Mouse (Mus musculus) ZHBTc4 (cell line): ENCODE measurements around the gene Gm42688.
A peak's percentile ranks its signal among the peaks of the same experiment; 100 is the strongest.

Experiments used
- DNase-seq: peaks from one replicate; pipeline ENCODE4 v3.0.0-alpha.2; 2011; ENCODE audit warnings: low read depth, low spot score

The Gm42688 gene

DNA sequence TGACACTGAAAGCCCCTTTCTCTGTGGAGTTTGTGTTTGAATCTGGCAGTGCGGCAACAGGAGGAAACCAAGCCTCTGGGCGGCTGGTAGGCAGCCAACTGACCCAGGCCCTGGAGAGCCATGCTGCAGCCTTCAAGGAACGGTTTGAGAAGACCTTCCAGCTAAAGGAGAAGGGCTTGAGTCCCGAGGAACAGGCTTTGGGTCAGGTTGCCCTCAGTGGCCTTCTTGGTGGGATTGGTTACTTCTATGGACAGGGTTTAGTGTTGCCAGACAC is 15.7 kb downstream of the Gm42688 start:
- no peak for DNase-seq

GRCm38 (mm10) chr6:83117616-83118015 is 16.2 kb downstream of the Gm42688 start:
- DNase-seq, result no peak

GRCm38 (mm10) chr6:83118369-83118768 is 17.0 kb downstream of the Gm42688 start:
- DNase-seq, result no peak

DNA sequence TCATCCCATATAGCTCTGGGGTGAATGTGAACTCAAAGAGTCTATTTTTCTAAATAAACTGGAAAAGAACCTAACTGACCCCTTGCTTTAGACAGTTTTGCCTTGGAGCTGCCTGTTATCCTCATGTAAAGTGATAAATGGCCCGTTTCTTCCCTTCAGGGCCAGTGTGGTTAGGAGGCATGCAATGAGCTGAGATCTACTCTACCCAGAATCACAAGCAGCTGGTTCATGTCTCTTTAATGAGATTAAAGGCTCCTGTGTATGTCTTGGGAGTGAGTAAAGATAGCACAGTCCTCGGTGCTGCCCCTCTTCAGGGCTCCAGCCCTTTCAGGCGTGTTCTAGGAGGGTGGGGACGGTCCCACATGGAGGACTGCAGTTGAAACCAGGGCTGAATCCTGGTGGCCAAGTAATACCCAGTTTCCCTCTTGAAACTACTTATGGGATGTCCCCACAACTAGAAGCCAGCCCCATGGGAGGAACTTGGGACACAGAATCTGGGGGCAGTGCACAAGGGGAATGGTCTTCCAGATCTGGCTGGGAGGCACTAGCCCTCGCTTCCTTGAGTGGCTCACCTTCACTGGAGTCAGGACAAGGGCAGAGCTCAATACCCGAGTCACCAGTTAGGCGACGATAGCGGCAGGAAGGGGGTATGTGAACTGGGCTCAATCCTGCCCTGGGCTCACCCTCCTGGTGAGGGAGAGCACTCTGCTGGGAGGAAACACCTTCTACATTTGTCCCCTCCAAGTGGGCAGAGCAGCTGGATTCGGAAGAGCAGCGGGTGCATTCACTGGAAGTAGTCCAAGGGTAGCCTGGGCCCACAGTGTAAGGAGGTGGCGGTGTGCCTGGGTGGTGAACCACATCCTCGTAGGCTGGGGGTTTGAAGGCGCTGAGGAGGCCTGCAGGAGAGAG is 17.7 kb downstream of the Gm42688 start:
- no peak for DNase-seq

GRCm38 (mm10) chr6:83119734-83120051 is 18.3 kb downstream of the Gm42688 start:
- DNase-seq, result no peak

- peak; percentile 100 for DNase-seq
Observed at GRCm38 (mm10) chr6:83120930-83121862, 19.8 kb downstream of the Gm42688 start, which contains the start of gene Wbp1. Wbp1 (minus strand) TSS chr6:83121559.

GRCm38 (mm10) chr6:83121863-83122710 is 20.7 kb downstream of the Gm42688 start:
- peak; percentile 50 for DNase-seq

DNA sequence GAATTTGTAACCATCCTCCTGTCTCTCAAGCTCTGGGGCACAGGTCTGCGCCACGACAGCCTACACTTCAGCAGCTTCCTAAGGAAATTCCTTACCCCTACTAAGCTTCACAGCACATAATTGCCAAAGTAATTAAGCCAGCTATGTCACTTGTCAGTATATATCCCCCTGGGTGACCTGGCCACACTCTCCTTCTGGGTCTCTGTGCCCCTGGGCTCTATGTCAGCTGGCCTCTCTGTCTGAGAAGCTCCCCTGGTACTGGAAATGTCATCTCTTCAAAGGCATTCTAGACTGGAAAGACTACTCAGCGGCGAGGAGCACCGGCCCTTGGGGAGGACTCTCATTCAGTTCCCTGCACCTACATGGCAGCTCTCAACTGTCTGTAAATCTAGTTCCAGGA is 21.5 kb downstream of the Gm42688 start:
- no peak for DNase-seq

- peak; percentile 96 for DNase-seq
Observed at GRCm38 (mm10) chr6:83124851-83125312, 23.5 kb downstream of the Gm42688 start.

GRCm38 (mm10) chr6:83125331-83125730 is 23.9 kb downstream of the Gm42688 start, which contains the start of gene Ino80b:
Ino80b (minus strand) TSS chr6:83125431.
- DNase-seq, result no peak

DNA sequence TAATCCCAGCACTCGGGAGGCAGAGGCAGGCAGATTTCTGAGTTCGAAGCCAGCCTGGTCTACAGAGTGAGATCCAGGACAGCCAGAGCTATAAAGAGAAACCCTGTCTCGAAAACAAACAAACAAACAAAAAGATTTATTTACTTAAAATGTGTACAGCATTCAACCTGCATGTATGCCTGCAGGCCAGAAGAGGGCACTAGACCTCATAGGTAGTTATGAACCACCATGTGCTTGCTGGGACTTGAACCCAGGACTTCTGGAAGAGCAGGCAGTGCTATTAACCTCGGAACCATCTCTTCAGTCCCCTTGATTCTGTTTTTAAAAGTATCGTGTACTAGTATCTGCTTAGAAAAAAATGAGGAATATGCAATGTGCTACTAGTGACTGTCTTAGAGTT is 26.0 kb downstream of the Gm42688 start:
- DNase-seq, result peak; percentile 55

DNA sequence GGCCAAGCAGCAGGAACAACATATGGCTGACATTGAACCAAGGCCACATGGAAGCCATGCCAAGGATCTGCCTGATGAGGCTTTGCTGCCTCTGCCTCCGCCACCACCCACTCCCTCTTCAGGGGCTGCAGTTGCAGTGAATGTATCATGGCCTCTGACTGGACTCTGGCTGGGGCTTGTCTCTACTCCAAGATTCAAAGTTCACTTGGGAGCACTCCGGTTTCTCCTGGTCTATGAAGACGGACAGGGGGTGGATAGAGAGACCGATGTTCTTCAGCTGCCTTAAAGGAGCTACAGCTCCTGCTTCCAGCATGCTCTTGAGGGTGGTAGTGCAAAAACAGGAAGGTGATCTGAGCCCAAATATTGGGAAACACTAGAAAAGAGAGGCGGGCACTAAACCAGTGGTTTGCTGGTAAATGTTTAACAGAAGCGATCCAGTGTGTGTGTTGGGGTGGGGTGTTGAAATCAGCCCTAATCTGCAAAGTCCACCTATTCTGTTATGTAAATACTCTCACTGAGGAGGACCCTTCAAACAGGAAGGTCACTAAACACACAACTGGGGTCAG is 30.1 kb downstream of the Gm42688 start:
- DNase-seq, result no peak

GRCm38 (mm10) chr6:83132176-83132919 is 30.9 kb downstream of the Gm42688 start:
- no peak for DNase-seq

DNA sequence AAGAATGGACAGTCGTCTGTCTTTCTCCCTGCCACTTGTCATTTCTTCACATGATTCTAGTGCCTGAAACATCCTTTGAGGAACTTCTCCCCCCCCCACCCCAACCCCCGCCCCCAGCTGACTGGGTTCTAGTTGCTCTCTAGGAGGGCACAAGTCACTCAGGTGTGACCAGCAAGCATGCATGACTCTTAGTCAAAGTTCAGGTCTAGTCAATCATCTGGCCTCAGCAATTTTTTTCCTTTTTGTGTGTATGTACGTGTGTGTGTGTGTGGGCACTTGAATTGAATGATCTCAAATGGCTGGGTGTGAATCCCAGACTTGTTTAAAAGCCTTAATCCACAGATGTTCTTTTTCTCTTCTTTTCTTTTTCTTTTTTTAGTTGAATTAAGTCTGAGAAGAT is 32.8 kb downstream of the Gm42688 start:
- no peak for DNase-seq

GRCm38 (mm10) chr6:83134951-83135513 is 33.6 kb downstream of the Gm42688 start, which contains the start of gene Rtkn:
Rtkn (plus strand) TSS chr6:83135463.
- no peak for DNase-seq

GRCm38 (mm10) chr6:83135571-83136161 is 34.2 kb downstream of the Gm42688 start:
- DNase-seq, result no peak

DNA sequence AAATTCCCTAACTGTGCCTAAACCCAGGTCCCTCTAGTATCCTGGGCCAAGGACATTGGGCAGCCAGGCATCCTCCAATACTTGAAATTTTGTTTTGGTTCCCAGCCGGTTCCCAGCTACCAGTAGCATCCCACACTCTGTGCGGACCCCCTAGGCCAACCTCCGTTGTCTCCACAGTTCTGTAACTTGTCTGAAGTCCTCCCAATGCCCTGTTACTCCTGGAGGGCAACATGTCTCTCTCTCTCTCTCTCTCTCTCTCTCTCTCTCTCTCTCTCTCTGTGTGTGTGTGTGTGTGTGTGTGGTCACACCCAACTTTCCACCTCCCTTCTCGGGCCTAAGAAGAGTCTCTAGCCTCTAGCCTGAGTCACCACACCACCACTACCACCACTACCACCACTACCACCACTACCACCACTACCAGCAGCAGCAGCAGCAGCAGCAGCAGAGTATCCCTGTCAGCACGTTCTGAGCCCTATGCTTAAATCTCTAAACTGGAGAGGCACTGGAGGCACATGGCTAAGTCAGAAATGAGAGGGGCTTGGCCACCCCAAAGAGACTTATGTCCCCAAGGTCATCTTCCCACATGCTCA is 35.0 kb downstream of the Gm42688 start:
- DNase-seq, result no peak

- peak; percentile 70 for DNase-seq
Observed at GRCm38 (mm10) chr6:83136881-83137575, 35.6 kb downstream of the Gm42688 start.

DNA sequence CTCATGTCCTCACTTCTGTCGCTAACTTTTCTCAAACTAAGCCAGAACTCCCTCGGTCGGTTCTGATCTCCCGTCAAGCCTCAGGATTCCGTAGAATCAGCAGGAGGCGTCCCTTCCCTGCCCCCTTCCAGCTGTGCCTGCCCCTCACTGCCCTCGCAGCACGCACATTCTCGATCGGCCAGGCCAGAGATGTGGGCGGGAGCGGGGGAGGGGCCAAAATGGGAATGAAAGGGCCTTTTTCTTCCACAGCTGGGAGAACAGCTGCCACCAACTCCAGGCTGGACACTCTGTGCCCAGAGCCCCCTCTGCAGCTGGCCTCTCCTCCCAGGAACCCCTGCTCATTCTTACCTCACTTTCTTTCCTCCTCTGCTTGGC is 36.1 kb downstream of the Gm42688 start:
- peak; percentile 71 for DNase-seq
